Mouse (Mus musculus) G1E (cell line): ENCODE measurements around the gene Cox6b2. TPM values are rescaled to one million over a fixed set of nuclear protein-coding genes. Genes with fewer than 3 reads are reported as not detected.
"Not testable (repeated sequence)": the region's sequence is repeated elsewhere in the genome, so short reads cannot be mapped to it uniquely, and the experiment has no call there.

Experiments
- ATAC-seq: 2 replicates; pipeline ENCODE4 v1.8.0; 2016; ENCODE audit warnings: mild to moderate bottlenecking; ENCODE audit not compliant: insufficient number of reproducible peaks, poor library complexity, low FRiP score, severe bottlenecking; ENCODE audit errors: extremely low read depth
- DNase-seq: peaks from one replicate; pipeline ENCODE4 v3.0.0; 2012; ENCODE audit warnings: low spot score
- H3K27me3 ChIP-seq: 2 replicates; pipeline ENCODE4 v1.6.1; 2012; ENCODE audit warnings: mild to moderate bottlenecking, low read length, inconsistent platforms; ENCODE audit not compliant: insufficient read depth
- H3K36me3 ChIP-seq: replicated peaks from 2 replicates; pipeline ENCODE3; 2012; ENCODE audit warnings: mild to moderate bottlenecking, inconsistent platforms
- H3K4me1 ChIP-seq: 2 replicates; pipeline ENCODE4 v1.6.1; 2012; ENCODE audit warnings: low read depth, low read length, inconsistent platforms, mixed read lengths; ENCODE audit not compliant: insufficient read depth
- H3K4me3 ChIP-seq: 2 replicates; pipeline ENCODE4 v1.5.1; 2012; ENCODE audit warnings: low read depth, mild to moderate bottlenecking, inconsistent platforms, low read length, moderate library complexity, mixed read lengths
- H3K9me3 ChIP-seq: replicated peaks from 2 replicates; pipeline ENCODE4 v1.6.1; 2012; ENCODE audit warnings: inconsistent platforms
- CTCF ChIP-seq: IDR thresholded peaks from 2 replicates; pipeline ENCODE4 v1.5.1; 2012; ENCODE audit warnings: low read depth, low read length, inconsistent platforms, mixed read lengths
- GATA1 ChIP-seq: IDR thresholded peaks from 2 replicates; pipeline ENCODE4 v1.6.1; 2012; ENCODE audit warnings: borderline replicate concordance, low read length, inconsistent platforms, mixed read lengths
- GATA2 ChIP-seq: IDR thresholded peaks from 2 replicates; pipeline ENCODE4 v1.6.1; 2012; ENCODE audit warnings: low read depth, low read length, inconsistent platforms, borderline replicate concordance
- POLR2AphosphoS5 ChIP-seq: IDR thresholded peaks from 2 replicates; pipeline ENCODE4 v1.6.1; 2012; ENCODE audit warnings: low read depth, low read length, inconsistent platforms; ENCODE audit not compliant: insufficient replicate concordance
- TAL1 ChIP-seq: conservative IDR thresholded peaks from 2 replicates; pipeline ENCODE4 v1.6.1; 2012; ENCODE audit warnings: low read depth, low read length, inconsistent platforms, mixed read lengths
- polyA plus RNA-seq: library from polyadenylated mRNA; stranded (reverse); fragments of >175 nt; gene quantifications from 2 replicates; pipeline ENCODE4 v1.2.3, GENCODE M21; 2012
- total RNA-seq, 2 experiments: library from RNA; stranded (forward) in 1 of 2; stranded (reverse) in 1 of 2; fragments of 200-1000 nt in 1 of 2; fragments of >200 nt in 1 of 2; fragmentation: Nextera tagmentation in 1 of 2; gene quantifications; 2 replicates each; pipeline ENCODE4 v1.2.3; 2014 to 2017

The Cox6b2 gene
- total RNA-seq (2014; fragmentation: Nextera tagmentation): 4.2 and 5.3 TPM in 2 replicates
- total RNA-seq (2017): 1.0 and 2.0 TPM in 2 replicates
- 7.8 and 8.0 TPM in 2 replicates for polyA plus RNA-seq

DNA sequence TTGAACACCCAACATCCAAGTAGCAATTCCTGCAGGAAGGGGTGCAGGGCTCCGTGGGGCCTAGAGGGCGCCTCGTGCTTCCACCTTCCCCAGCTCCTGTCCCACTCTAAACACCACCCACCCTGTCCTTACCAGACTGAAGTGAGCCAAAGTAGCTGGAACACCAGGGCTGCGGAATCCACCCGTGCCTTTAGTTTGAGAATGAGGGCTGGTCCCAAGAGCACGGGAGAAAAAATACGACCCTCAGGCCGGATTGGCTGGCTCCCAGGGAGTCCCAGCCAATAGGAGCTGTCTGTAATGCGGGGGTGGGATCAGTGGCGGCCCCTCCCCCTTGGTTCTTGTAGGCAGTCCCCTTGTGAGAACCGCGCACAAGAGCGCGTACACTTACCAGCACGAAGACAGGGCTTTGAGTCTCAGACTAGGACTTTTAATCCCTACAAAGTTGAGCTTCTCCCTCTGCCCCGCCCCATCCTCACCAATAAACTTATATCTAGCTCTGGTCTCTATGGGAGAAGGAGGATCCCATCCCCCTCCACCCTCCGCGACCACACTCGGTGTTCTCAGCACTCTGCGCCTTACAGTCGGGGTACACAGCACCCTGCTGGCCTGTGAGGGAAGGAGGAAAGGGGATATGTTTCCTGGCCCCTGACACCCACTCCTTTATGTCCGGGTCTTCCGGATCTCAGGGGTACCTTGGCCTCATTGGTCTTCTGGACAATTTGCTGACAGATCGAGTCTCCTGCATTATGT lies at the start of gene Cox6b2:
Gene Cox6b2 (minus strand): TSS at position 274 of the 750 bp plus-strand sequence.
- peak within 1 kb of the TSS; percentile 72 for H3K4me3 ChIP-seq
- TF ChIP-seq TAL1 (no peak), CTCF (no peak), GATA1 (no peak)
- H3K9me3 ChIP-seq: peaks cover 8% of the 10 kb centered on the region
- peaks cover 41% of the 10 kb centered on the region for H3K4me1 ChIP-seq
- DNase-seq (no peak), ATAC-seq (no peak)
- 0 out of 2 replicates have a peak, but pooled peaks cover 2% of the 10 kb centered on the region for H3K27me3 ChIP-seq
- H3K36me3 ChIP-seq: peaks cover 19% of the 10 kb centered on the region

DNA sequence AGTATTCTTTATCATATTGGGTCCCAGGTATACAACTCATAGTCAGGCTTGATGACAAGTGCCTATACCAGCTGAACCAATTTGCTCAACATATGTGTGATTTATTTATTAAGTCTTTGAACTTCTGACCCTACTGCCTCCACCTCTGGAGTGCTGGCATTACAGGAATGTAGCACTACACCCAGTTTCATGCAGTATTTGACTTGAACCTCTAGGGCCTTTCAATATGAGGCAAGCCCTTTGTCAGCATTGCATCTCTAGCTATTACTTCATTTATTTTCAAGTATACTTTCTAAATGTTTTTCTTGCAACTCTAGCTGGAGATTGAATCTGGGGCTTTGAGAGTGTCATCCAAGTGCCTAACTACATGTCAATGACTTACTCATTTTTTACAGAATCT lies 49.4 kb upstream of the Cox6b2 start:
- Histone ChIP-seq H3K4me3 (no peak overlapping the region), H3K4me1 (peaks cover 7% of the 10 kb centered on the region), H3K36me3 (peaks cover 73% of the 10 kb centered on the region), H3K27me3 (no peaks in the 10 kb centered on the region), H3K9me3 (no peaks in the 10 kb centered on the region)
- ATAC-seq (no peak), DNase-seq (no peak)
- no peak for TF ChIP-seq POLR2AphosphoS5
- TF ChIP-seq CTCF: no peak
- TF ChIP-seq GATA1: no peak
- no peak for TF ChIP-seq TAL1
- no peak for TF ChIP-seq GATA2

DNA sequence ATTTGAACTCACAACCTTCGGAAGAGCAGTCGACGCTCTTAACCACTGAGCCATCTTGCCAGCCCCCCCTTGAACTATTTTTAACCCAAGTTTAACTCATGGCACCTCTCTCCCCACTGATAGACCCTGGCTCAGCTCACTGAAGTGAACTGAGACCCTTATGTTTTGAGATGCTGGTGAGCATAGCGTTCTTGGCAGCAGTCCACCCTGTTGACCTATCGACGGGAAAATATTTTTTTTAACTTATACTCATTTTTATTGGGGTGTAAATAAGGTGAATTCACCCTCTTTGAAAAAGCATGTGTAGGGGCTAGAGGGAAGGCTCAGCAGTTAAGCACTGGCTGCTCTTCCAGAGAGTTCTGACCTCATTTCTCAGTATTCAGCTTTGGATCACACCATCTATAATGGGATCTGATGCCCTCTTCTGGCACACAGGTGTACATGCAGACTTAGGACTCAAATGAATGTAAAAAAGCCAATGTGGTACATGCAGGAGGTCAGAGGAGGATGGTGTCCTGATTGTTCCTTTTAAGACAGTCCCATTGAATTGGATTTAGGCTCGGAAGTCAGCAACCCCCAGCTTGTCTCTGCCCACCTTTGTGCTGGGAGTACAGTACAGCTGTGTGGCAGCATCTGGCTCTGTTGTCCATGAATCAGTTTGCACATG lies 43.0 kb upstream of the Cox6b2 start:
- peaks cover 28% of the 10 kb centered on the region for H3K4me1 ChIP-seq
- ATAC-seq (peak; percentile 10; the same call in 1 of the 2 replicates), DNase-seq (no peak)
- peaks cover 61% of the 10 kb centered on the region for H3K36me3 ChIP-seq
- TF ChIP-seq CTCF (peak; percentile 41), TAL1 (no peak), POLR2AphosphoS5 (peak; percentile 74; the same call in 1 of the 2 replicates)
- H3K4me3 ChIP-seq: peak overlapping the region; percentile 20; the same call in 1 of the 2 replicates
- H3K9me3 ChIP-seq: no peaks in the 10 kb centered on the region
- H3K27me3 ChIP-seq: no peaks in the 10 kb centered on the region

DNA sequence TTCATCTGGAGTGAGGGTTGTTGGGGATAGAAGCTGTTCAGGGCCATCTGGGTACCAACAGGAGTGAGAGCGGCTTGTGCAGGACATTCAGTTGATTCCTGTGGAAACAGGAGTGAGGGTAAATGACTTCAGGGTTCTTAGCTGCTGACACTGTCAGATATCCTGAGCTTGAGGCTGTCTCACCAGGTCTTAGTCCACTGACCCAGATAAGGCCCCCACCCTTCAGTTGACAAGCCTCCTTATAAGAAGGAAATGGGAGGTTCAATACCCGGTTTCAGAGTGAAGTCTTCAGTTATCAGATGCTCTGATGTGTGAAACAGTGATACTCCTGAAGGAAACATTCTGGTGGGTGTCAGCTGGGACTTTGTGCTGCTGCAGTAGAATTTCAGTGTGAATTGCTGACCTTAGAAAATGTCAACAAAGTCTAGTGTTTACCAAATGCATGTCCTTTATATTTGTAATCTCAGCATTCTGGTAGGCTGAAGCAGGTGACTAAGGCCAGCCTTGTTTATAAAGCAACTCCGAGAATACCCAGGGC lies 41.8 kb upstream of the Cox6b2 start:
- H3K36me3 ChIP-seq: peaks cover 61% of the 10 kb centered on the region
- no peaks in the 10 kb centered on the region for H3K27me3 ChIP-seq
- ATAC-seq (no peak), DNase-seq (no peak)
- no peak for TF ChIP-seq TAL1
- TF ChIP-seq CTCF: no peak
- TF ChIP-seq GATA2: no peak
- no peak for TF ChIP-seq GATA1
- TF ChIP-seq POLR2AphosphoS5: no peak
- H3K4me1 ChIP-seq: peaks cover 33% of the 10 kb centered on the region
- peak overlapping the region; percentile 84 for H3K4me3 ChIP-seq
- H3K9me3 ChIP-seq: no peaks in the 10 kb centered on the region

DNA sequence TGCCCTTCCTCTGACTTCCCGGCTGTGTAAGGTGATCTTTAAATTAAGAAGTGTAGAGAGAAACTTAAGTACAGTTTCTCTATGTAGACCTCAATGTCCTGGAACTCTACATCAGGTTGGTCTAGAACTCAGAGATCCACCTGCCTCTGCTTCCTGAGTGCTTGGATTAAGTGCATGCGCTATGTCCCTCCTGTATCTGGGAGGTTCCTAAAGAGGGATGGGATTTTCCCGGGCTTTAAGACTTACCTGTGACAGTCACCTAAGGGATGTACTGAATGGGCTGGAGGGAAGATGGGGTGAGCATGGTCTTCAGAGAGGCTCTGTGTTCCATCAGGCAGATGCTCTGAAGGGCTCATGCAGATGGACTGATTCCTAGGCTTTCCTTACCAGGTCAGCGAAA lies 40.8 kb upstream of the Cox6b2 start:
- H3K4me1 ChIP-seq: peaks cover 43% of the 10 kb centered on the region
- peaks cover 55% of the 10 kb centered on the region for H3K36me3 ChIP-seq
- no peaks in the 10 kb centered on the region for H3K9me3 ChIP-seq
- H3K27me3 ChIP-seq: no peaks in the 10 kb centered on the region
- no peak for TF ChIP-seq POLR2AphosphoS5
- no peak for TF ChIP-seq TAL1
- TF ChIP-seq GATA2: no peak
- TF ChIP-seq GATA1: no peak
- TF ChIP-seq CTCF: no peak
- no peak for DNase-seq
- peak overlapping the region; percentile 84 for H3K4me3 ChIP-seq
- no peak for ATAC-seq

DNA sequence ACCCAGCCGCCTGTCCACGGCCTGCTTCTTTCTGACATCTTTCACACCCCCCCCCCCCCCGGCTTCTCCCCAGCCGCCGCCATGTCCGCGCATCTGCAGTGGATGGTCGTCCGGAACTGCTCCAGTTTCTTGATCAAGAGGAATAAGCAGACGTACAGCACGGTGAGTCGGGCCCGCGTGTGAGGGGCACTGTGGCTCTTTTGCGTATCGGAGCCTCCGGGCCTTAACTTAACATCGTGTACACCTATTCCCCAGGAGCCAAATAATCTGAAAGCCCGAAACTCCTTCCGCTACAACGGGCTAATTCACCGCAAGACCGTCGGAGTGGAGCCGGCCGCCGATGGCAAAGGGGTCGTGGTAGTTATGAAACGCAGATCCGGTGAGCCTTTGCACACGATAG lies 40.4 kb upstream of the Cox6b2 start:
- H3K9me3 ChIP-seq, ATAC-seq, DNase-seq, H3K27me3 ChIP-seq: not testable (repeated sequence)
- H3K4me3 ChIP-seq: peak overlapping the region; percentile 84
- peaks cover 51% of the 10 kb centered on the region for H3K36me3 ChIP-seq
- peaks cover 47% of the 10 kb centered on the region for H3K4me1 ChIP-seq
